Mouse (Mus musculus) megakaryocyte, embryonic 14.5 days (primary cell): ENCODE results near the gene Trio. TPM values are rescaled to one million over a fixed set of nuclear protein-coding genes. Genes with fewer than 3 reads are reported as not detected.

ENCODE experiments used
- H3K27me3 ChIP-seq: replicated peaks from 2 replicates; pipeline ENCODE3; 2012; ENCODE audit warnings: inconsistent platforms
- H3K36me3 ChIP-seq: replicated peaks from 2 replicates; pipeline ENCODE3; 2012; ENCODE audit warnings: low read length, inconsistent platforms, mixed read lengths
- H3K4me1 ChIP-seq: 2 replicates; pipeline ENCODE4 v1.6.1; 2012; ENCODE audit warnings: inconsistent platforms
- H3K4me3 ChIP-seq: replicated peaks from 2 replicates; pipeline ENCODE3; 2012; ENCODE audit warnings: moderate library complexity, mild to moderate bottlenecking, inconsistent platforms
- H3K9me3 ChIP-seq: 2 replicates; pipeline ENCODE4 v1.6.1; 2012; ENCODE audit warnings: inconsistent platforms
- FLI1 ChIP-seq: IDR thresholded peaks from 2 replicates; pipeline ENCODE4 v1.6.1; 2012; ENCODE audit warnings: low read length, inconsistent platforms, mixed read lengths
- GATA1 ChIP-seq: IDR thresholded peaks from 3 replicates; pipeline ENCODE4 v1.6.1; 2012; ENCODE audit warnings: mixed read lengths, low read length, inconsistent platforms, borderline replicate concordance
- polyA plus RNA-seq: library from polyadenylated mRNA; stranded (reverse); fragments of >175 nt; gene quantifications from 2 replicates; pipeline ENCODE4 v1.2.3, GENCODE M21; 2012; ENCODE audit warnings: low replicate concordance; ENCODE audit not compliant: insufficient read depth

Gene Trio
- polyA plus RNA-seq, 1 experiment, result 5.8 TPM

- Histone ChIP-seq H3K4me1 (no peaks in the 10 kb centered on the region), H3K9me3 (peaks cover 9% of the 10 kb centered on the region), H3K4me3 (no peak overlapping the region), H3K27me3 (peaks cover 6% of the 10 kb centered on the region), H3K36me3 (no peaks in the 10 kb centered on the region)
- no peak for TF ChIP-seq FLI1
- no peak for TF ChIP-seq GATA1
Observed at GRCm38 (mm10) chr15:28047711-28048110, 22.1 kb upstream of the Trio start.

- Histone ChIP-seq H3K27me3 (peaks cover 18% of the 10 kb centered on the region), H3K4me1 (no peaks in the 10 kb centered on the region), H3K9me3 (peaks cover 18% of the 10 kb centered on the region), H3K36me3 (no peaks in the 10 kb centered on the region), H3K4me3 (no peak overlapping the region)
- TF ChIP-seq FLI1, result no peak
- no peak for TF ChIP-seq GATA1
Observed at GRCm38 (mm10) chr15:28041158-28041865, 15.7 kb upstream of the Trio start.

- no peaks in the 10 kb centered on the region for H3K36me3 ChIP-seq
- peaks cover 22% of the 10 kb centered on the region for H3K27me3 ChIP-seq
- peaks cover 13% of the 10 kb centered on the region for H3K9me3 ChIP-seq
- no peak overlapping the region for H3K4me3 ChIP-seq
- no peaks in the 10 kb centered on the region for H3K4me1 ChIP-seq
- TF ChIP-seq GATA1, result no peak
- no peak for TF ChIP-seq FLI1
Observed at GRCm38 (mm10) chr15:28037651-28038050, 12.0 kb upstream of the Trio start.

GRCm38 (mm10) chr15:28035601-28036000 lies 10.0 kb upstream of the Trio start:
- no peaks in the 10 kb centered on the region for H3K36me3 ChIP-seq
- no peak overlapping the region for H3K4me3 ChIP-seq
- H3K27me3 ChIP-seq, result peaks cover 20% of the 10 kb centered on the region
- no peak for TF ChIP-seq FLI1
- TF ChIP-seq GATA1, result no peak
- no peaks in the 10 kb centered on the region for H3K4me1 ChIP-seq
- no peaks in the 10 kb centered on the region for H3K9me3 ChIP-seq

GRCm38 (mm10) chr15:28034636-28035035 lies 9.0 kb upstream of the Trio start:
- no peaks in the 10 kb centered on the region for H3K9me3 ChIP-seq
- H3K4me3 ChIP-seq, result no peak overlapping the region
- H3K36me3 ChIP-seq, result no peaks in the 10 kb centered on the region
- H3K27me3 ChIP-seq, result peaks cover 23% of the 10 kb centered on the region
- H3K4me1 ChIP-seq, result no peaks in the 10 kb centered on the region
- TF ChIP-seq GATA1 (no peak), FLI1 (no peak)

GRCm38 (mm10) chr15:28029371-28029770 lies 3.7 kb upstream of the Trio start:
- peaks cover 61% of the 10 kb centered on the region for H3K27me3 ChIP-seq
- H3K4me1 ChIP-seq, result peaks cover 20% of the 10 kb centered on the region
- no peaks in the 10 kb centered on the region for H3K36me3 ChIP-seq
- no peaks in the 10 kb centered on the region for H3K9me3 ChIP-seq
- TF ChIP-seq FLI1, result no peak
- no peak for TF ChIP-seq GATA1
- H3K4me3 ChIP-seq, result no peak overlapping the region

- Histone ChIP-seq H3K9me3 (no peaks in the 10 kb centered on the region), H3K36me3 (no peaks in the 10 kb centered on the region), H3K27me3 (peaks cover 66% of the 10 kb centered on the region), H3K4me1 (peaks cover 24% of the 10 kb centered on the region), H3K4me3 (no peak overlapping the region)
- TF ChIP-seq FLI1 (no peak), GATA1 (no peak)
Observed at GRCm38 (mm10) chr15:28028542-28028941, 2.9 kb upstream of the Trio start.

GRCm38 (mm10) chr15:28026167-28026481 lies 476 bp upstream of the Trio start:
- Histone ChIP-seq H3K4me1 (peaks cover 24% of the 10 kb centered on the region), H3K36me3 (no peaks in the 10 kb centered on the region), H3K9me3 (no peaks in the 10 kb centered on the region), H3K27me3 (peaks cover 78% of the 10 kb centered on the region), H3K4me3 (peak overlapping the region; percentile 92)
- no peak for TF ChIP-seq FLI1
- no peak for TF ChIP-seq GATA1

GRCm38 (mm10) chr15:28024965-28025338 lies 696 bp downstream of the Trio start:
- Histone ChIP-seq H3K36me3 (no peaks in the 10 kb centered on the region), H3K27me3 (peaks cover 84% of the 10 kb centered on the region), H3K9me3 (no peaks in the 10 kb centered on the region), H3K4me1 (peaks cover 24% of the 10 kb centered on the region), H3K4me3 (peak overlapping the region; percentile 92)
- TF ChIP-seq FLI1 (no peak), GATA1 (no peak)

GRCm38 (mm10) chr15:28024031-28024964 lies 1.4 kb downstream of the Trio start:
- H3K27me3 ChIP-seq, result peaks cover 83% of the 10 kb centered on the region
- H3K4me1 ChIP-seq, result peaks cover 24% of the 10 kb centered on the region
- H3K4me3 ChIP-seq, result peak overlapping the region; percentile 92
- H3K9me3 ChIP-seq, result no peaks in the 10 kb centered on the region
- TF ChIP-seq FLI1 (no peak), GATA1 (no peak)
- no peaks in the 10 kb centered on the region for H3K36me3 ChIP-seq
